Mouse (Mus musculus) megakaryocyte progenitor cell, adult 5-6 weeks (primary cell): ENCODE data around the gene Pth. TPM values are rescaled to one million over a fixed set of nuclear protein-coding genes. Genes with fewer than 3 reads are reported as not detected.

Experiments
- total RNA-seq, 2 experiments: library from RNA; stranded (forward) in 1 of 2; stranded (reverse) in 1 of 2; fragments of 157-497, 149-512 nt in 1 of 2; fragments of 200-1000 nt in 1 of 2; gene quantifications; 2 replicates each; pipeline versions ENCODE4 v1.2.3 to v1.2.4; 2015 to 2017

Gene Pth
- total RNA-seq, 2 experiments from 2014 or later = not detected

Other genes with a start within 250 kb of the Pth start
- 7.0 and 10.0 TPM in 2 replicates for gene Arntl, start 181.1 kb downstream of the Pth start, total RNA-seq (2015)
- 10.9 and 11.4 TPM in 2 replicates for gene Arntl, start 181.1 kb downstream of the Pth start, total RNA-seq (2017)
- gene Btbd10, start 19.2 kb downstream of the Pth start, total RNA-seq (2015) = 16.8 and 18.3 TPM in 2 replicates
- gene Btbd10, start 19.2 kb downstream of the Pth start, total RNA-seq (2017) = 19.8 and 19.9 TPM in 2 replicates
- gene Far1, start 125.3 kb upstream of the Pth start, total RNA-seq (2015) = 140 and 148 TPM in 2 replicates
- 97.5 and 122 TPM in 2 replicates for gene Far1, start 125.3 kb upstream of the Pth start, total RNA-seq (2017)